Mouse (Mus musculus) heart, adult 18-20 months (tissue): Measurements from ENCODE around the gene Hist1h2ai. TPM values are rescaled to one million over a fixed set of nuclear protein-coding genes. Genes with fewer than 3 reads are reported as not detected.

ENCODE experiments used
- microRNA-seq, 2 experiments: library from miRNA; unstranded; fragments of <30 nt; microRNA quantifications; one replicate each; pipeline ENCODE4 v1.2.0; 2022
- total RNA-seq, 2 experiments: library from RNA; stranded (reverse); gene quantifications; 2 replicates each; pipeline ENCODE4 v1.2.3; 2021

Gene Hist1h2ai
- total RNA-seq, 2 experiments from 2014 or later = 4.0 to 15.4 TPM

Small RNA genes within 50 kb of the gene (microRNA-seq; reads per million reads assigned to microRNA genes)
- gene Gm44357 = 0 reads per million in 2 experiments
- gene Gm44367 = 0 reads per million in 2 experiments
- 0 reads per million in 2 experiments for gene Gm44454

Other genes starting within 250 kb of the Hist1h2ai start
- under 1 TPM; 0.44 to 0.52 TPM for gene Nkapl, start 247.9 kb upstream of the Hist1h2ai start, total RNA-seq
- gene Zkscan4, start 237.5 kb upstream of the Hist1h2ai start, total RNA-seq = 1 to 10 TPM in 1 of 2 experiments, under 1 TPM in 1; 0.79 to 1.3 TPM
- gene Gm10065, start 237.0 kb upstream of the Hist1h2ai start, total RNA-seq = not detected
- gene AK157302, start 221.2 kb upstream of the Hist1h2ai start, total RNA-seq = 10 to 100 TPM; 25.7 to 26.8 TPM
- gene Gm11273, start 215.0 kb upstream of the Hist1h2ai start, total RNA-seq = 100 to 1,000 TPM; 222 to 251 TPM
- gene Zkscan8, start 185.3 kb upstream of the Hist1h2ai start, total RNA-seq = 10 to 100 TPM in 1 of 2 experiments, 1 to 10 TPM in 1; 9.9 to 10.7 TPM
- not detected for gene Olfr1366, start 173.6 kb upstream of the Hist1h2ai start, total RNA-seq
- gene Olfr1535, start 156.5 kb upstream of the Hist1h2ai start, total RNA-seq = not detected
- not detected for gene Olfr1364, start 134.7 kb upstream of the Hist1h2ai start, total RNA-seq
- not detected for gene Olfr1362, start 102.4 kb upstream of the Hist1h2ai start, total RNA-seq
- not detected for gene Olfr11, start 73.9 kb upstream of the Hist1h2ai start, total RNA-seq
- gene Olfr1361, start 53.0 kb upstream of the Hist1h2ai start, total RNA-seq = not detected
- gene Olfr1360, start 39.0 kb upstream of the Hist1h2ai start, total RNA-seq = not detected
- not detected for gene Olfr1359, start 18.3 kb upstream of the Hist1h2ai start, total RNA-seq
- gene Hist1h2bl, start 279 bp upstream of the Hist1h2ai start, total RNA-seq = 10 to 100 TPM in 1 of 2 experiments, 1 to 10 TPM in 1; 7.7 to 11.5 TPM
- gene Hist1h3h, start 1.2 kb downstream of the Hist1h2ai start, total RNA-seq = 10 to 100 TPM; 11.0 to 14.3 TPM
- gene Hist1h2bm, start 5.6 kb downstream of the Hist1h2ai start, total RNA-seq = 1 to 10 TPM; 2.0 to 3.6 TPM
- gene Hist1h4j, start 18.6 kb downstream of the Hist1h2ai start, total RNA-seq = 1 to 10 TPM; 1.9 to 3.4 TPM
- 10 to 100 TPM; 39.5 to 45.0 TPM for gene Hist1h4k, start 34.1 kb downstream of the Hist1h2ai start, total RNA-seq
- 1 to 10 TPM; 2.5 to 4.6 TPM for gene Hist1h2ak, start 37.4 kb downstream of the Hist1h2ai start, total RNA-seq
- 1 to 10 TPM; 4.3 to 4.8 TPM for gene Hist1h2bn, start 37.7 kb downstream of the Hist1h2ai start, total RNA-seq
- 1 to 10 TPM; 3.5 to 4.0 TPM for gene Hist1h1b, start 64.2 kb downstream of the Hist1h2ai start, total RNA-seq
- gene Hist1h3i, start 66.9 kb downstream of the Hist1h2ai start, total RNA-seq = 10 to 100 TPM; 10.2 to 11.2 TPM
- gene Hist1h2an, start 70.8 kb downstream of the Hist1h2ai start, total RNA-seq = 1 to 10 TPM; 1.0 to 5.3 TPM
- gene Hist1h2bp, start 71.0 kb downstream of the Hist1h2ai start, total RNA-seq = 1 to 10 TPM; 3.3 to 4.2 TPM
- 10 to 100 TPM; 27.9 to 31.1 TPM for gene Hist1h2bq, start 93.8 kb downstream of the Hist1h2ai start, total RNA-seq
- 1 to 10 TPM in 1 of 2 experiments, not detected in 1; 1.4 TPM for gene Hist1h2ao, start 94.0 kb downstream of the Hist1h2ai start, total RNA-seq
- 10 to 100 TPM; 41.7 to 58.7 TPM for gene Hist1h4m, start 95.3 kb downstream of the Hist1h2ai start, total RNA-seq
- gene Hist1h4n, start 115.8 kb downstream of the Hist1h2ai start, total RNA-seq = 1 to 10 TPM; 4.7 to 9.4 TPM
- gene Hist1h2ap, start 117.1 kb downstream of the Hist1h2ai start, total RNA-seq = 10 to 100 TPM; 11.6 to 12.2 TPM
- gene Hist1h2br, start 117.3 kb downstream of the Hist1h2ai start, total RNA-seq = 10 to 100 TPM; 28.3 to 30.7 TPM
- gene Zfp184, start 228.7 kb downstream of the Hist1h2ai start, total RNA-seq = 1 to 10 TPM in 1 of 2 experiments, under 1 TPM in 1; 0.67 to 1.3 TPM